ENCODE assay signal across 18 mouse cellular contexts in the genomic region with DNA sequence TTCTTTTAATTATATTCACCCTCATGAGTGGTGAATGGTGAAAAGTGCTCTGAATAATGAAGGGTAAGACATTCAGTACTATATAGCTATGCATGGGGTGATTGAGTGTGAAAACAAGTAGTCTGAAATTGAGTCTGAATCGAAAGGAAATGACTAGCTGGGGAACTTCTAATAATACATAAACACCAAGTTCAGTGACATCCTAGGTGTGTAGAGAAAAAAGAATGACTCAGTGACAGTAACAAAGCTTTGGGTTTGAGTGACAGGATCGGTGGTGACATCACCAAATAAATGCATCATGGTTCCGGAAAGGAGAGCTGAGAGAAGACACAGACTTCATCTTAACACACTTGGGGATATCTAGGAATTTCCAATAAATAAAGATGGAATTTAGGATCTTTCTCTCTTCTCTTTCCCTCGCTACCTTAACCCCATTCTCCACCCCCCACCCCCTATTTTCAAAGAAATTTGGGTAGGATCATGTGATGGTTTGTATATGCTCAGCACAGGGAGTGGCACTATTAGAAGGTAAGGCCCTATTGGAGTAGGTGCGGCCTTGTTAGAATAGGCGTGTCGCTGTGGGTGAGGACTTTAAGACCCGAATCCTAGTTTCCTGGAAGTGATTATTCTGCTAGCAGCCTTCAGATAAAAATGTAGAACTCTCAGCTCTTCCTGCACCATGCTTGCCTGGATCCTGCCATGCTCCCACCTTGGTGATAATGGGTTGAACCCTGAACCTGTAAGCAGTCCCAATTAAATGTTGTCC. TPM values are rescaled to one million over a fixed set of nuclear protein-coding genes. Genes with fewer than 3 reads are reported as not detected.
DNase-seq lines count a peak whose midpoint lies in the region; ATAC-seq and TF ChIP-seq lines count a peak whose summit lies in the region.
"Had no signal": no experiment of that assay in that cellular context is flagged by ENCODE, and none has a peak within 500 bp of the region (broad histone marks: within the 10 kb centered on the region; RNA-seq: fewer than 3 reads in every experiment).

No protein-coding gene starts in this region.

- TF ChIP-seq EP300 in heart, postnatal 0 days (IDR thresholded peaks at IDR 0.05; ENCODE audit: low read depth): no peak

- H3K27ac ChIP-seq in heart, postnatal 0 days (ENCODE audit: low read depth): 0 out of 2 replicates have a peak overlapping the region, but pooled peaks have one; percentile 11
- H3K27ac ChIP-seq in intestine, postnatal 0 days (ENCODE audit: low read depth, low read length): peak overlapping the region; percentile 15; the same call in 1 of the 2 replicates
- H3K27ac ChIP-seq in forebrain, embryonic 15.5 days (replicated peaks): no peak overlapping the region
- H3K27ac ChIP-seq: hindbrain, embryonic 14.5 days; left cerebral cortex, adult 2 months; limb, embryonic 12.5 days; liver, embryonic 15.5 days; midbrain, embryonic 15.5 days had no signal

- peaks cover 18% of the 10 kb centered on the region for H3K36me3 ChIP-seq in heart, postnatal 0 days (replicated peaks; ENCODE audit: control insufficient read depth, insufficient read depth, low read length)
- peaks cover 57% of the 10 kb centered on the region for H3K36me3 ChIP-seq in E14TG2a.4 (ENCODE audit: insufficient read depth, low read length)
- H3K36me3 ChIP-seq in intestine, postnatal 0 days (ENCODE audit: control insufficient read depth, insufficient read depth): peaks cover 12% of the 10 kb centered on the region; the same call in 1 of the 2 replicates
- peaks cover 9% of the 10 kb centered on the region; the same call in 1 of the 2 replicates for H3K36me3 ChIP-seq in forebrain, embryonic 15.5 days

- H3K4me3 ChIP-seq in heart, postnatal 0 days (ENCODE audit: low read depth, low read length): no peak overlapping the region
- peak overlapping the region; percentile 80 for H3K4me3 ChIP-seq in E14TG2a.4 (replicated peaks; ENCODE audit: low read length)
- no peak overlapping the region for H3K4me3 ChIP-seq in intestine, postnatal 0 days (ENCODE audit: low read depth, low read length)
- H3K4me3 ChIP-seq in forebrain, embryonic 15.5 days: no peak overlapping the region
- H3K4me3 ChIP-seq: erythroblast, embryonic 14.5 days; left cerebral cortex, adult 2 months; limb, embryonic 12.5 days; liver, embryonic 15.5 days; midbrain, embryonic 15.5 days had no signal

- no peak for ATAC-seq in heart, postnatal 0 days (ENCODE audit: insufficient read depth, low read depth)
- no peak for ATAC-seq in intestine, postnatal 0 days
- no peak for ATAC-seq in forebrain, embryonic 15.5 days (replicated peaks)
- ATAC-seq: forebrain, postnatal 0 days had no signal

- peaks cover 22% of the 10 kb centered on the region for H3K4me1 ChIP-seq in heart, postnatal 0 days (ENCODE audit: control insufficient read depth, insufficient read depth)
- peaks cover 94% of the 10 kb centered on the region for H3K4me1 ChIP-seq in E14TG2a.4 (replicated peaks; ENCODE audit: low read depth, low read length)
- no peaks in the 10 kb centered on the region for H3K4me1 ChIP-seq in intestine, postnatal 0 days (replicated peaks; ENCODE audit: control insufficient read depth, insufficient read depth, low read length)
- peaks cover 8% of the 10 kb centered on the region for H3K4me1 ChIP-seq in forebrain, embryonic 15.5 days
- H3K4me1 ChIP-seq: limb, embryonic 12.5 days; liver, embryonic 15.5 days; midbrain, embryonic 15.5 days had no signal

- DNase-seq in heart, postnatal 0 days (ENCODE audit: low spot score): no peak
- DNase-seq in heart, postnatal 14 days: no peak
- DNase-seq in R1 (ENCODE audit: low read depth, low spot score): peak; percentile 89
- no peak for DNase-seq in left cerebral cortex, adult 18-20 months (ENCODE audit: low spot score in 2 of 2)
- no peak for DNase-seq in ovary, adult 18-20 months (ENCODE audit: low spot score)
- DNase-seq: thymus, postnatal 4 days had no signal

- H3K9ac ChIP-seq in heart, postnatal 0 days (replicated peaks; ENCODE audit: low read depth, low read length): no peak overlapping the region
- no peak overlapping the region for H3K9ac ChIP-seq in intestine, postnatal 0 days (ENCODE audit: low read depth, low read length)
- H3K9ac ChIP-seq in forebrain, embryonic 15.5 days (replicated peaks): no peak overlapping the region
- H3K9ac ChIP-seq: forebrain, postnatal 0 days; hindbrain, embryonic 14.5 days; limb, embryonic 12.5 days; liver, embryonic 15.5 days; lung, embryonic 14.5 days; midbrain, embryonic 15.5 days had no signal

- H3K27me3 ChIP-seq in heart, postnatal 0 days (ENCODE audit: control insufficient read depth, insufficient read depth, low read length): no peaks in the 10 kb centered on the region
- no peaks in the 10 kb centered on the region for H3K27me3 ChIP-seq in E14TG2a.4 (ENCODE audit: insufficient read depth, low read length)
- H3K27me3 ChIP-seq in intestine, postnatal 0 days (replicated peaks; ENCODE audit: control insufficient read depth, insufficient read depth, low read length): no peaks in the 10 kb centered on the region
- H3K27me3 ChIP-seq in forebrain, embryonic 15.5 days: no peaks in the 10 kb centered on the region
- H3K27me3 ChIP-seq: CH12.LX; limb, embryonic 12.5 days; liver, embryonic 15.5 days; midbrain, embryonic 15.5 days had no signal

- no peak overlapping the region for H3K4me2 ChIP-seq in heart, postnatal 0 days (ENCODE audit: low read depth, low read length)
- H3K4me2 ChIP-seq in intestine, postnatal 0 days (replicated peaks; ENCODE audit: low read depth): no peak overlapping the region
- H3K4me2 ChIP-seq in forebrain, embryonic 15.5 days (replicated peaks): no peak overlapping the region
- H3K4me2 ChIP-seq: hindbrain, embryonic 14.5 days; limb, embryonic 12.5 days; liver, embryonic 15.5 days; lung, embryonic 14.5 days; midbrain, embryonic 15.5 days had no signal

- WGBS in heart, postnatal 0 days: 90% methylated on average over 8 of the region's 8 CpGs
- 73% methylated on average over 8 of the region's 8 CpGs for WGBS in intestine, postnatal 0 days
- WGBS in forebrain, embryonic 15.5 days: 95% methylated on average over 8 of the region's 8 CpGs

- H3K9me3 ChIP-seq in heart, postnatal 0 days (replicated peaks; ENCODE audit: control insufficient read depth, low read length): no peaks in the 10 kb centered on the region
- no peaks in the 10 kb centered on the region for H3K9me3 ChIP-seq in E14TG2a.4 (ENCODE audit: low read length)
- no peaks in the 10 kb centered on the region for H3K9me3 ChIP-seq in intestine, postnatal 0 days (ENCODE audit: control insufficient read depth)
- H3K9me3 ChIP-seq in forebrain, embryonic 15.5 days: no peaks in the 10 kb centered on the region
- H3K9me3 ChIP-seq: limb, embryonic 12.5 days; liver, embryonic 15.5 days; midbrain, embryonic 15.5 days had no signal

- intact Hi-C loops in heart, postnatal 14 days (cut with DNase I): loop anchor here (10.0 kb wide), 1 partner anchor 201 kb away; a partner anchor contains a TSS

- no peak for TF ChIP-seq CTCF in heart, postnatal 0 days (IDR thresholded peaks at IDR 0.05; ENCODE audit: low read depth)
- no peak for TF ChIP-seq CTCF in E14TG2a.4 (conservative IDR thresholded peaks at IDR 0.05; ENCODE audit: low read length)
- TF ChIP-seq CTCF in intestine, postnatal 0 days (IDR thresholded peaks at IDR 0.05; ENCODE audit: low read depth): no peak

RNA-seq across cellular contexts. Expression of a gene that starts 29.6 kb away (rescaled TPM):
- total RNA-seq in heart, postnatal 0 days (2014; rRNA removed; ENCODE audit: low replicate concordance): 25.7 and 33.4 TPM in 2 replicates
- polyA plus RNA-seq in heart, postnatal 0 days (2015; fragmentation: Nextera tagmentation; extraction: Ambion mirVana): 9.2 and 10.6 TPM in 2 replicates
- 10 to 100 TPM; 32.3 to 36.3 TPM for total RNA-seq in heart, postnatal 14 days (2021)
- polyA plus RNA-seq in intestine, postnatal 0 days (2015; fragmentation: Nextera tagmentation; extraction: Ambion mirVana): 9.6 and 10.0 TPM in 2 replicates
- 10 to 100 TPM; 42.2 to 46.5 TPM for total RNA-seq in left cerebral cortex, adult 18-20 months (2021)
- 18.0 and 21.3 TPM in 2 replicates for polyA plus RNA-seq in forebrain, embryonic 15.5 days (2015; fragmentation: Nextera tagmentation; extraction: Ambion mirVana)
